Mouse (Mus musculus) liver, adult 2 months (tissue): ENCODE data around the gene Prkce.

Experiments
- CTCF ChIP-seq: fragments of 200-500 bp; IDR thresholded peaks from 2 replicates; pipeline ENCODE4 v1.5.1; 2011; ENCODE audit warnings: low read depth, low read length, control low read depth
- POLR2A ChIP-seq: fragments of 200-500 bp; IDR thresholded peaks from 2 replicates; pipeline ENCODE4 v1.6.1; 2011; ENCODE audit warnings: low read length, control low read depth; ENCODE audit not compliant: insufficient read depth; ENCODE audit errors: extremely low read depth

- TF ChIP-seq CTCF (no peak), POLR2A (no peak)
Observed at GRCm38 (mm10) chr17:86156999-86157398, 10.6 kb upstream of the Prkce start.
